Mouse (Mus musculus): ENCODE measurements around the gene Nle1.

DNA sequence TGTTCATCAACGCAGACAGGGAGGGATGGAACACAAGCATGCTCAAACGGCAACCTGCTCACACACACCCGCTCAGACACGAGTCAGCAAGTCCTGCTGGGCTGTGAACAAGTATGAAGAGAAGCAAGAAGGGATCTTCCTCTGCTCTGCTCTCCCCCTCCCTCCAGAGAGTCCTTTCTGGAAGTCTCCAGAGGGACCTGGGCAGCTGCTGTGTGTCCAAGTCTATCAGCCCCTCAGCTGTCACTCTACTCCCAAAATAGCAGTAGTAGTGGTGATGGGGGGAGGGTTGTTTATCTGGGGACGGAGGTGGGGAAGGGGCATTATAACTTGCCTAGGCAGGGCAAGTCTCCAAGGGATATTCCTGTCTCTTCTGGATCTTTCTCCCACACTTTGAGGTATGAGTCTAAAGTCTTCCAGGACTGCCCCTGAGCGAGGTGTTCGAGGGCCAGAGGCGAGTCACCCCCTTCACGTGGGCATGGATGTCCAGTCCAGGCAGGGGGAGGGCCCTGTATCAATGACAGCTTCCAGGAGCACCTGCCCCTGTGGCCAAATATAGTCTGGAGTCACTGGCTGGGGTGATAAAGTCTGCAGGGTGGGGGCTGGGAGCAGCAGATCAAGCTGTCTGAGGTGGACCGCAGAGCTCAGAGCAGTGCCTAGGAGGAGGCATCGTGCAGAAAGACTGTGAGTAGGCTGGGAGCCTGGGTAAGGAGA, 2.6 kb upstream of the Nle1 start:
- no peak for TF ChIP-seq EP300 (IDR thresholded peaks at IDR 0.05; ENCODE audit: low read depth)
- no peak for TF ChIP-seq CTCF (IDR thresholded peaks at IDR 0.05; ENCODE audit: low read depth)
